Mouse (Mus musculus): ENCODE data around the gene BC048403. TPM values are rescaled to one million over a fixed set of nuclear protein-coding genes. Genes with fewer than 3 reads are reported as not detected.
"Not testable (repeated sequence)": the region's sequence is repeated elsewhere in the genome, so short reads cannot be mapped to it uniquely, and the experiment has no call there.

BC048403 gene
- polyA plus RNA-seq, 1 experiment from 2014 or later, result 1.2 TPM

DNA sequence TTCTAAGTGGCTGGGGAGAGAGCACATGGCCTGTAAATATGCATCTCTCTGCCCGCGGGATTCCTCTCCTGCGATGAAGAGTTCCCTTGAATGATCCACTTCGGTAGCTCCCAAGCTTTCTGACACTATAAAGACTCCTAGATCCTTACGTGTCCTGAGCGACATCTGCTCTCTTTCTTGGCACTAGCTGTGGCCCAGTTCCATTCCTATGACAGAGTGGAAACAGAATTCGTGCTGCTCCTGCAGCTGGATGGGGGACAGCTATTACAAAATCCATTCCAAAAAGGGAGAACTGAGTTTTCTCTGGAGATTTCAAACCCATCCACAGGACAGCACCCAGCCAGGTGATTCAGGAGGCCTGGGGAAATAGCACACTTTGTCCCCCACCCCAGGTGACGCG lies 22.4 kb downstream of the BC048403 start:
- 72% methylated on average over 9 of the region's 9 CpGs for WGBS (ENCODE audit: insufficient replicate concordance)
- Histone ChIP-seq H3K27me3 (no peaks in the 10 kb centered on the region), H3K4me2 (no peak overlapping the region), H3K27ac (replicated peaks) (no peak overlapping the region), H3K36me3 (replicated peaks) (no peaks in the 10 kb centered on the region), H3K4me3 (replicated peaks) (no peak overlapping the region), H3K4me1 (replicated peaks) (no peaks in the 10 kb centered on the region), H3K9me3 (replicated peaks) (no peaks in the 10 kb centered on the region), H3K9ac (no peak overlapping the region)
- ATAC-seq (ENCODE audit: insufficient read depth), result no peak

DNA sequence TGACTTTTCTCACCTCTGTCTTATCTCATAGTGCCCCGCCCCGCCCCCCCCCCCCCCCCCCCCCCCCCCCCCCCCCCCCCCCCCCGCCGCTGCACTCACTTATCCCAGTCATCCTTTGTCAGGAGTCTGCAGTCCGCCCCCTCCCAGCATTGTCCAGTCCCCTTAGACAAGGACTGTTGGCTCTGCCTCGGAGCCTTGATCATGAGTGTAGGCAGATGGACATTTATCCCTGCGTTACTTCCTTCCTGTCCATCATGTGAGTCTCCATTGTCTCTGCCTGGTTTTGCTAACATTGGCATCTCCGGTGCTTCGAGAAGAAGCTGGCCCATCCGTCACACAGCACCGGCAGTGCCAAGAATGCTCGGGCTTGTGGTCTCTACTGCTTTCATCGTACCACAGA lies 23.5 kb downstream of the BC048403 start:
- H3K36me3 ChIP-seq (replicated peaks), result no peaks in the 10 kb centered on the region
- 67% methylated on average over 10 of the region's 13 CpGs for WGBS (ENCODE audit: insufficient replicate concordance)
- no peak overlapping the region for H3K4me2 ChIP-seq
- no peak overlapping the region for H3K27ac ChIP-seq (replicated peaks)
- H3K27me3 ChIP-seq, result no peaks in the 10 kb centered on the region
- ATAC-seq (ENCODE audit: insufficient read depth), result no peak
- H3K4me3 ChIP-seq (replicated peaks), result no peak overlapping the region
- no peak overlapping the region for H3K9ac ChIP-seq
- H3K4me1 ChIP-seq (replicated peaks), result no peaks in the 10 kb centered on the region
- no peaks in the 10 kb centered on the region for H3K9me3 ChIP-seq (replicated peaks)

DNA sequence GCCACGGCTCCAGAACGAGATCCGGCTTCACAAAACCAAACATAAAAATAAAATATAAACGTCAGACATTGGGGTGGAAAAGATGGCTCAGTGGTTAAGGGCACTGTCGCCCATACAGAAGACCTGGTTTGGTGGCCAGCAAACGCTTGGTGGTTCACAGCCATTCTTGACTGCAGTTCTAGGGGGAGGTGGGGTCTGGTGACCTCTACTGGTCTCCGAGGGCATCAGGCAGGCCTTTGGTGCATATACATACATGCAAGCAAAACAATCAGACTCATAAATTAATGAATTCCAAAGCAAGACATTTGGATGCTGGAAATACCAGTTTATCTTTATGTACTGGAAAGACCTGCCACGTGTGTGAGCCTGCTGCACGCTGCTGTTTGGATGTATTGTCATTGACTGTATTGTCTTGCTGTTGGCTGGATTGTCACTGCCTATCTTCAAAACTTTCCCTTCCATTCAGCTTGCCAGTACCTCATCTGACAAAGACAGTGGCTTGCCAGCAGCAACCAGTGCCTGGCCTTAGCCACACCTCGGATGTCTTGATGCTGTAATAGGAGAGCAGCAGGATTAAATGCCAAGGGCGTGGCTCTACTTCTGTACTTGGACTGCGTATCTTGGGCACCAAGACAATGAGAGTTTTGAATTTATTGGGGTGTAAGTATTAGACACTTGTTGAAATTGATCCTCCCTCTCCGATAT lies 24.9 kb downstream of the BC048403 start:
- Histone ChIP-seq H3K9ac (no peak overlapping the region), H3K36me3 (replicated peaks) (no peaks in the 10 kb centered on the region), H3K27me3 (no peaks in the 10 kb centered on the region), H3K4me2 (no peak overlapping the region), H3K4me1 (replicated peaks) (no peaks in the 10 kb centered on the region), H3K9me3 (replicated peaks) (no peaks in the 10 kb centered on the region), H3K4me3 (replicated peaks) (no peak overlapping the region), H3K27ac (replicated peaks) (no peak overlapping the region)
- ATAC-seq (ENCODE audit: insufficient read depth), result no peak
- WGBS (ENCODE audit: insufficient replicate concordance), result 62% methylated on average over 13 of the region's 13 CpGs

DNA sequence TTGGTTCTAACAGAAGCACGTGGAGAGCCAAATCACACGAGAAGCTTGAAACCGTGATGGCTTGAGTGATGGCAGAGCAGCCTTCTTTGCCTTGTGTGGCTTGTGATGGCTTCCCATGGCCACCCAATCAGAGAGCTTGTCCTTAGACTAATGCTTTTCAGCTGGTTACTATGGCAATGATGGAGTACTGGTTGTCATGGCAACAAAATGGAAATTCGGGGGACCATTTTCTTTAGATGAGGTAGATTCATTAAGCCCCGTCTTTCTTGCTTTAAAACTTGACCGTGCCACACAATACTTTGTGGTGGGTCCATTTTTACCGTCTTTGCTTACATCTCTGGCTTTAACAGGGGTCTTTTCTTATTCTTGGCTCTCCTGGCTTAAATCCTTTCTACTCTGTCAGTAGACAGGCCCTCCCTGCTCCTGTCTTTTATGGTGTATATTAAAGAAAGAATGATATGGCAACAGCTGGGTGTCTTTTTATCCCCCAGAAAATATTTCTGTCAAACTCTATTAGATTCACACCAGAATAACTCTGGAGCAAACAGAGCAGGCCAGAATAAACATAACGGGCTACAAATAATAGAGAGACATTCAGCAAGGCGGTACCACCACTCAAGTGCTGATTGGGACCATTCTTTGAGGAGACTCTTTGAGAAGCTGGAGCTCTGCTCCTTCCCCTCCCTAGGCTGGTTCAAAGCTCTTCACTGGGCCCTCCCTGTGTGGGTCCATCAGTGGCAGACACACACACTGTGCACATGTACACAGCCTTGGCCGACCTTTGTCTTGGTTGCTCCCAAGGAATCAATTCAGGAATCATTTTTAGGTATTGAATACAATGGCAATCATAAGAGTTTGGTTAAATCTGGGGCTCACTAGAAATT lies 25.7 kb downstream of the BC048403 start:
- WGBS (ENCODE audit: insufficient replicate concordance), result 63% methylated on average over 10 of the region's 10 CpGs
- H3K9ac ChIP-seq, result no peak overlapping the region
- no peak overlapping the region for H3K4me2 ChIP-seq
- no peaks in the 10 kb centered on the region for H3K9me3 ChIP-seq (replicated peaks)
- no peak overlapping the region for H3K27ac ChIP-seq (replicated peaks)
- no peak overlapping the region for H3K4me3 ChIP-seq (replicated peaks)
- no peaks in the 10 kb centered on the region for H3K27me3 ChIP-seq
- no peaks in the 10 kb centered on the region for H3K36me3 ChIP-seq (replicated peaks)
- no peaks in the 10 kb centered on the region for H3K4me1 ChIP-seq (replicated peaks)
- no peak for ATAC-seq (ENCODE audit: insufficient read depth)

DNA sequence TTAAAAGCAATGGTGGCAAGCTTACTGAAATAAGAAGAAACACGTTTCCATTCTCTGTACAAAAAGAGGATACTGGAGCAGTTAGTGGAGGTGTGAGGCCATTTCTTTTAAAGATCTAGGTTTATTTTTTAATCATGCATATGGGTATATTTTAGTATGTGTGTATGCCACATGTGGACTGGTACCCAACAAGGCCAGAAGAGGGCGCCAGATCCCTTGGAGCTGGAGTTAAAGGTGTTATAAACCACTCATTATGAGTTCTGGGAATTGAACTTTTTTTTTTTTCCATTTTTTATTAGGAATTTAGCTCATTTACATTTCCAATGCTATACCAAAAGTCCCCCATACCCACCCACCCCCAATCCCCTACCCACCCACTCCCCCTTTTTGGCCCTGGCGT lies 27.6 kb downstream of the BC048403 start:
- WGBS (ENCODE audit: insufficient replicate concordance), result 64% methylated on average over 3 of the region's 3 CpGs
- ATAC-seq (ENCODE audit: insufficient read depth); H3K9me3 ChIP-seq (replicated peaks); H3K27ac ChIP-seq (replicated peaks); H3K9ac ChIP-seq; H3K4me3 ChIP-seq (replicated peaks); H3K4me2 ChIP-seq; H3K27me3 ChIP-seq; H3K4me1 ChIP-seq (replicated peaks); H3K36me3 ChIP-seq (replicated peaks): not testable (repeated sequence)

DNA sequence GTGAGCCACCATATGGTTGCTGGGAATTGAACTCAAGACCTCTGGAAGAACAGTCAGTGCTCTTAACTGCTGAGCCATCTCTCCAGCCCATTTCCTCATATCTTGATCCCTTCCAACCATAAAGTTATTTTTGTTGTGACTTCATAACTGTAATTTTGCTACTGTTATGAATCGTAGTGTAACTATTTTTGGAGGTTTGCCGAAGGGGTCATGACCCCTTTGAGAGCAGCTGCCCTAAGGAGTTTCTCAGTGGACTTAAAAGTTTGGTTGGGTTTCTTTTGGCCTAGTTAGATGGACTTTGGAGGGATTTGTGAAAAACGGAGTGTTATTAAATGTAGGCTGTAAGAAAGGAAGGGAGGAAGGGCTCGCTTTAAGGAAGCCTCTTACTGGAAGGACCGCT lies 30.0 kb downstream of the BC048403 start:
- Histone ChIP-seq H3K27me3 (no peaks in the 10 kb centered on the region), H3K9me3 (replicated peaks) (no peaks in the 10 kb centered on the region), H3K4me2 (no peak overlapping the region), H3K4me1 (replicated peaks) (no peaks in the 10 kb centered on the region; the same call in 1 of the 2 replicates), H3K9ac (no peak overlapping the region), H3K27ac (replicated peaks) (no peak overlapping the region), H3K4me3 (replicated peaks) (no peak overlapping the region), H3K36me3 (replicated peaks) (no peaks in the 10 kb centered on the region)
- no peak for ATAC-seq (ENCODE audit: insufficient read depth)
- WGBS (ENCODE audit: insufficient replicate concordance), result 77% methylated on average over 5 of the region's 5 CpGs

DNA sequence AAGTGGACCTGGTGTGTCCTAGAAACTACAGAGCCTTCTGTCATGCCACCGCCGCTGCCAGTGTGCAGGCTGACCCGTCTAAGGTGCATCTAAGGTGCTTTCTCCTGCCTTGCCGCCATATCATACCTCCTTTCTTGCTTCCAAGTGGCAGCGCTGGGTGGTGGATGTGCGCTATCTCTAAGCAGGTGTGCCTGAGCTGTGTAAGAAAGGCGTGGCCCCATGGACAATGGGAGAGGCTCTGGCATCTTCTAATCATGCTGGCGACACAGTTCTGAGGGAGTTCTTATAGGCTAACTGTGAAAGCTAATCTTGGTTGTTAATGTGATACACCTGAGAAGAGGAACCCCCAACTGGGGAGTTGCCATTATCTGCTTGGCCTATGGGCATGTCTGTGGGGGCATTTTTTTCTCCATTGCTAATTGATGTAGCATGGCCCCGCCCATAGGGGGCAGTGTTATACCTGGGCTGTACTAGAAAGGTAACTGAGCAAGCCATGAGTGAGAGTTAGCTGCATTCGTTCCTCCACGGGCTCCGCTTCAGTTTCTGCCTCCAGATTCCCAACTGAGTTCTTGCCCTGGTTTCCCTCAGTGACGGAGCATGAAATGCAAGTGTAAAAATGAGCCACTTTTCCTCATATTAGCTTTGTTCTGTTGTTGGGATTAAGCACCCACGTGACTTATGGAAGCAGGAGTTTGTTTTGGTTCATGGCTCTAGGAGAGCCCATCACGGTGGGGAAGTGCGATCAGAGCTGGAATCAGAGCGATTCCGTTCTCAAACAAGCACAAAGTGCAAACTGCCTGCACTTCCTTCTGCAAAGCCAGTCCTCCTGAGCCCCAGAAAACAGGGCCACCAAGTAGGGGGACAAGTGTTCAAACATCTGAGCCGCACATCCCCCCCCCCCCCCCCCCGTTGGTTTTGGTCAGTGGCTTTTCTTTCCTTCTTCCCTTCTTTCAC lies 31.2 kb downstream of the BC048403 start:
- no peak overlapping the region; the same call in 1 of the 2 replicates for H3K4me3 ChIP-seq (replicated peaks)

DNA sequence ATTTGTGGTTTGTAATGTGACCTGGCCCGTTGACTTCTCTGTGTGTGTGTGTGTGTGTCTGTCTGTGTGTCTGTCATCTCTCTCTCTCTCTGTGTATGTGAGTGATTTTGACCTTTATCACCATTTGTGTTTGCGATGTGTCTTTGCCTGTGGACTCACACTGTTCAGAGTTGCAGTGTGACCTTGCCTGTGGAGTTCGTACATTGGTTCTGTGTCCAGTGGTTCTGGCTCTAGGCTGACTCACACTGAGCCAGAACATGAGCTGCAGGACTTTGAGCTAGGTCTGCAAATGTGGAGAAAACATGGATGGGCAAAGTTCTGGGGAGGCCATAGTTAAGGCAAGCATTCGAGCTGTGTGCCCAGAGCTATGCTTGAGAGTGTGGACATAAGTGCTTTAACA lies 34.1 kb downstream of the BC048403 start:
- Histone ChIP-seq H3K4me3 (replicated peaks) (no peak overlapping the region), H3K9me3 (replicated peaks) (no peaks in the 10 kb centered on the region), H3K36me3 (replicated peaks) (no peaks in the 10 kb centered on the region), H3K9ac (no peak overlapping the region), H3K4me1 (replicated peaks) (no peaks in the 10 kb centered on the region; the same call in 1 of the 2 replicates), H3K27ac (replicated peaks) (no peak overlapping the region), H3K4me2 (no peak overlapping the region), H3K27me3 (no peaks in the 10 kb centered on the region)
- peak; percentile 31; the same call in 1 of the 2 replicates for ATAC-seq (ENCODE audit: insufficient read depth)
- 40% methylated on average over 4 of the region's 4 CpGs for whole genome bisulfite sequencing (ENCODE audit: insufficient replicate concordance)

More for the DNA sequence above, 31.2 kb downstream of the BC048403 start:
- peak overlapping the region; percentile 29; the same call in 1 of the 2 replicates for H3K4me2 ChIP-seq
- H3K36me3 ChIP-seq (replicated peaks), result no peaks in the 10 kb centered on the region
- H3K9ac ChIP-seq, result no peak overlapping the region
- no peak for ATAC-seq (ENCODE audit: insufficient read depth)
- H3K27ac ChIP-seq (replicated peaks), result no peak overlapping the region
- no peaks in the 10 kb centered on the region; the same call in 1 of the 2 replicates for H3K4me1 ChIP-seq (replicated peaks)
- H3K9me3 ChIP-seq (replicated peaks), result no peaks in the 10 kb centered on the region
- WGBS (ENCODE audit: insufficient replicate concordance), result 41% methylated on average over 20 of the region's 20 CpGs
- no peaks in the 10 kb centered on the region for H3K27me3 ChIP-seq

DNA sequence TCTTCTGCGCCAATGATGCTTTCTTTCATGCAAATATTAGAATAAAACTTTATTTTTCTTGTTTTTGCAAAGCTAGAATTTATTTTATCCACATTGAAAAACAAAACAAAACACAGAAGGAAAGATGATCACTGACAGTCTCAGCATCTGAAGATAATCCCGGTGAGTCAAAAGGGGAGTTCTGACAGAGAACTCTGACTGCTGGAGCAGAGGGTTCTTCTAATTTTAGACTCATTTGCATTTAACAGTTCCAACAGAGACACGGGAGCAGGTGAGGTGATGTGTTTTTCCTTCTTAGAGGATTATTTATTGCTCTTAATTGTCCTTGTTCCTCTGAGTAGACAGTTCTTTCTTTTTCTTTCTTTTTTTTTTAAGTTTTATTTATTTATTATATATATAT lies 36.3 kb downstream of the BC048403 start:
- H3K9me3 ChIP-seq (replicated peaks), result no peaks in the 10 kb centered on the region
- no peaks in the 10 kb centered on the region for H3K27me3 ChIP-seq
- H3K4me1 ChIP-seq (replicated peaks), result no peaks in the 10 kb centered on the region; the same call in 1 of the 2 replicates
- no peak overlapping the region for H3K27ac ChIP-seq (replicated peaks)
- no peak overlapping the region for H3K4me3 ChIP-seq (replicated peaks)
- WGBS (ENCODE audit: insufficient replicate concordance), result 54% methylated on average over 3 of the region's 3 CpGs
- H3K4me2 ChIP-seq, result no peak overlapping the region
- H3K36me3 ChIP-seq (replicated peaks), result no peaks in the 10 kb centered on the region
- no peak for ATAC-seq (ENCODE audit: insufficient read depth)
- H3K9ac ChIP-seq, result no peak overlapping the region

DNA sequence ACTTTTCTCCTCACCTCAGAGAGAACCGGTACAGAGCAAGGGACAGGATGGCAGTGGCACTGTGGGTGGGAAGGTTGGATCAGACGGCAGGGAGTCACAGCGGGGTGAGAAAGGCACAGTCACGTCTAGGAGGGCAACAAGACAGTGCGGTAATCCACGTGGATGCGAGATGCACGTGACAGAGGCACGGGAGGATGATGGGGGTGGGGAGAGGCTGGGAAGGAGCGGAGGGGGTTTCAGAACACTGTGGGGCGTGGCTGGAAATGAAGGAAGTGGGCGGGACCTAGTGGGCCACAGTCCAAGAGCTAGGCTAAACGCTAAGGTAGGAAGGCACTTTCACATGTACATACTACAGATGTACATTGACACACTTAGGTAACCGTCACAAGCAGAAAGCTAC lies 41.4 kb downstream of the BC048403 start:
- Histone ChIP-seq H3K36me3 (replicated peaks) (no peaks in the 10 kb centered on the region), H3K4me3 (replicated peaks) (no peak overlapping the region), H3K27me3 (no peaks in the 10 kb centered on the region), H3K4me1 (replicated peaks) (no peaks in the 10 kb centered on the region), H3K9ac (no peak overlapping the region), H3K4me2 (peak overlapping the region; percentile 4; the same call in 1 of the 2 replicates), H3K9me3 (replicated peaks) (no peaks in the 10 kb centered on the region), H3K27ac (replicated peaks) (no peak overlapping the region)
- no peak for ATAC-seq (ENCODE audit: insufficient read depth)
- 44% methylated on average over 14 of the region's 14 CpGs for WGBS (ENCODE audit: insufficient replicate concordance)
